Mouse (Mus musculus): Measurements from ENCODE around the gene Arhgef5. TPM values are rescaled to one million over a fixed set of nuclear protein-coding genes. Genes with fewer than 3 reads are reported as not detected.

Gene Arhgef5
- polyA plus RNA-seq, 1 experiment from 2014 or later: 9.8 TPM

DNA sequence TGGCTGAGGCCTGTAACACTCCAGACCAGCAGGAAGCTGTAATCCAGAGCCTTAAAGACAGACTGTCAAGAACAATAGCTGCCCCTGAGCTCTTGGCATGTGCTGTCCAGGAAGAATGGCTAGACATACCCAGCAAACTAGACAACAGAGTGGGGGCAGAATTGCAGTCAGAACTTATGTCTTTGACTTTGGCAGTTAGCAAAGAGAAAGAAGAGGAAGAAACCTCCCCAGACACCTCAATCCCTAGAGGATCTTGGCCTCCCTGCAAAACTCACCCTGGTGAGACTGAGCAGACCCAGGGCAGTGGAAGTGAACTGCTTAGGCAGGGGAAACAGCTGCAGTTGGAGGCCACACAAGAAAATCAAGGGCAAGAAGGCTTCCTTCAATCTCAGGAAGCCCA is 7.2 kb downstream of the Arhgef5 start:
- no peaks in the 10 kb centered on the region for H3K4me1 ChIP-seq (ENCODE audit: control insufficient read depth, insufficient read depth, low read length)
- H3K9ac ChIP-seq (ENCODE audit: low read depth, low read length): no peak overlapping the region
- no peaks in the 10 kb centered on the region for H3K9me3 ChIP-seq (ENCODE audit: control insufficient read depth, low read length)
- no peak overlapping the region for H3K4me3 ChIP-seq (ENCODE audit: low read depth, low read length)
- H3K27ac ChIP-seq (replicated peaks; ENCODE audit: low read depth, low read length): no peak overlapping the region
- H3K4me2 ChIP-seq (ENCODE audit: low read depth, low read length): no peak overlapping the region
- DNase-seq (ENCODE audit: low spot score): peak; percentile 5
- 0 out of 2 replicates have a peak, but pooled peaks cover 5% of the 10 kb centered on the region for H3K36me3 ChIP-seq (ENCODE audit: control insufficient read depth, insufficient read depth, low read length)
- ATAC-seq (ENCODE audit: low read depth): no peak
- H3K27me3 ChIP-seq (replicated peaks; ENCODE audit: control insufficient read depth, insufficient read depth, low read length): no peaks in the 10 kb centered on the region

DNA sequence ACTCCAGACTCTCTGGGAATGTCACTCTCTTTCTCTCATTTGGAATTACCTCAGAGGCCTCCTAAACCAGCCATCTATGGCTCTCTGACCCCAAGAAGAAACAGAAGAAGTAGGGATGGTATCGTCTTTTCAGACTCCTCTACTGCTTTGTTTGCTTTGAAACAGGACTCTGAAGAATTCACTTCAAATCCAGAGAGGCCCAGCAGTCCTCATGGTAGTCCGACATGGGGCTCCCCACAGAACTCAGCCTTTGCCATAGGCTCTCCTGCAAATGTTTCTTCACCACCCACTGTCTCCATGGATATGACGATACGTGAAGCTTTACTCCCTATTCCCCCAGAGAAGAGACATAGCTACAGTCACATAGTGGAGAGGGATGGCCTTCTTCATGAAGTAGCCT is 8.7 kb downstream of the Arhgef5 start:
- Histone ChIP-seq H3K9me3 (ENCODE audit: control insufficient read depth, low read length) (no peaks in the 10 kb centered on the region), H3K4me2 (ENCODE audit: low read depth, low read length) (no peak overlapping the region), H3K4me1 (ENCODE audit: control insufficient read depth, insufficient read depth, low read length) (no peaks in the 10 kb centered on the region), H3K4me3 (ENCODE audit: low read depth, low read length) (no peak overlapping the region), H3K27ac (replicated peaks; ENCODE audit: low read depth, low read length) (no peak overlapping the region), H3K36me3 (ENCODE audit: control insufficient read depth, insufficient read depth, low read length) (0 out of 2 replicates have a peak, but pooled peaks cover 5% of the 10 kb centered on the region), H3K27me3 (replicated peaks; ENCODE audit: control insufficient read depth, insufficient read depth, low read length) (no peaks in the 10 kb centered on the region), H3K9ac (ENCODE audit: low read depth, low read length) (no peak overlapping the region)
- DNase-seq (ENCODE audit: low spot score) (no peak), ATAC-seq (ENCODE audit: low read depth) (no peak)
- 79% methylated on average over 4 of the region's 4 CpGs for WGBS

DNA sequence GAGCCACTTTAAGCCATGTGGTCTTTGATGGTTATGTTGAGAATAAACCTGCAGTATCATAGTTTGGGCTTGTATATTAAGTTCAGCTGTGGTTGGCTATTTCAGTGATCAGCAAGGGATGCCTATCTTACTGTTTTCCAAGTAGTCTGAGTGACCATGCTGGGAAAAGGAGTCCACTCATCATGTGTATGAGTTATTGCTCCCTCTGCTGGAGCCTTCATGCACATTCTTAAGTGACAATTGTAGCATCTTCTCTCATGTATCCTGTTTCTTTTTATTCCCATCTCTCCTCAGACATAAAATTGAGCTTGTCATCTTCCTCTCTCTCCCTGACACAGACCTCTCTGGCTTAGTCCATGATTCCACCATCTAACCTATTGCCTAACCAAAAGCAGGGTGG is 12.9 kb downstream of the Arhgef5 start:
- Histone ChIP-seq H3K36me3 (ENCODE audit: control insufficient read depth, insufficient read depth, low read length) (0 out of 2 replicates have a peak, but pooled peaks cover 13% of the 10 kb centered on the region), H3K4me3 (ENCODE audit: low read depth, low read length) (no peak overlapping the region)
- ATAC-seq (ENCODE audit: low read depth): no peak

DNA sequence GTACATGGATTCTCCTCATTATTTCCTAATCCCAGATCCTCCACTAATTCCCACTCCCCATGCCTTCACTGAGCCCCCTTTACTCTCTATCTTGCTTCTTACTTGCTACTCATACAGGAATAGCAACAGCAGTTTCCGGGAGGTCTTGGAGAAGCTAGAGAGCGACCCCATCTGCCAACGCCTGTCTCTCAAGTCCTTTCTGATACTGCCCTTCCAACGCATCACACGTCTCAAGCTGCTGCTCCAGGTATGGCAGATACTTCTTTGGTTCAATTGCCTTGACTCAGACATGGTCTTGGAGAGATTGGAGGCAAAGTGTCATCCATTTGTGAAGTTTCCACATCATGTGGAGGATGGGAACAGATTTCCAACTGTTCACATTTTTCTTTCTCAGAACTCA is 15.1 kb downstream of the Arhgef5 start:
- DNase-seq (ENCODE audit: low spot score) (no peak), ATAC-seq (ENCODE audit: low read depth) (no peak)
- Histone ChIP-seq H3K4me3 (ENCODE audit: low read depth, low read length) (no peak overlapping the region), H3K9ac (ENCODE audit: low read depth, low read length) (no peak overlapping the region), H3K27me3 (replicated peaks; ENCODE audit: control insufficient read depth, insufficient read depth, low read length) (no peaks in the 10 kb centered on the region), H3K36me3 (ENCODE audit: control insufficient read depth, insufficient read depth, low read length) (peaks cover 18% of the 10 kb centered on the region; the same call in 1 of the 2 replicates), H3K4me1 (ENCODE audit: control insufficient read depth, insufficient read depth, low read length) (no peaks in the 10 kb centered on the region), H3K4me2 (ENCODE audit: low read depth, low read length) (no peak overlapping the region), H3K27ac (replicated peaks; ENCODE audit: low read depth, low read length) (no peak overlapping the region), H3K9me3 (ENCODE audit: control insufficient read depth, low read length) (no peaks in the 10 kb centered on the region)
- WGBS: 91% methylated on average over 5 of the region's 5 CpGs

More for the DNA sequence above, 12.9 kb downstream of the Arhgef5 start:
- Histone ChIP-seq H3K27me3 (replicated peaks; ENCODE audit: control insufficient read depth, insufficient read depth, low read length) (no peaks in the 10 kb centered on the region), H3K9ac (ENCODE audit: low read depth, low read length) (no peak overlapping the region), H3K4me2 (ENCODE audit: low read depth, low read length) (no peak overlapping the region), H3K27ac (replicated peaks; ENCODE audit: low read depth, low read length) (no peak overlapping the region), H3K4me1 (ENCODE audit: control insufficient read depth, insufficient read depth, low read length) (no peaks in the 10 kb centered on the region), H3K9me3 (ENCODE audit: control insufficient read depth, low read length) (no peaks in the 10 kb centered on the region)
- peak; percentile 23 for DNase-seq (ENCODE audit: low spot score)

DNA sequence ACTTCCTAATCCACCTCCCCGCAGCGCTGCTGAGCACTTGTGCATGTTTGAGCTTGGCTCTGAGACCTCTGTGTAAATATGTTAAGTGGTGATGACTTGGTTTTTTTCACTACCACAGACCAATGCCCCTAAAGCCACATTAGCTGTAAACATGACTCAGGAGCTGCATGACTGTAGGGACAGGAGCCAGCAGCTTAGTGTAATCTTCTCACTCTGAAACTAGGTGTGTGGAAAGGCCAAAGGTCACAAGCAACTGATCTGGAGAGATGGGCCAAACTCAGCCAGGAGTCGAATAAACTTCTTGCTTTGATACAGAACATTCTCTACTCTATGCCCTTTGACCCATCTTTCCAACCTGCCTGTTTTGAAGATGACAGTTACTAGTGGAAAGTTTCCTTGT is 26.7 kb downstream of the Arhgef5 start:
- no peak overlapping the region for H3K4me3 ChIP-seq (ENCODE audit: low read depth, low read length)
- H3K27me3 ChIP-seq (replicated peaks; ENCODE audit: control insufficient read depth, insufficient read depth, low read length): no peaks in the 10 kb centered on the region
- H3K27ac ChIP-seq (replicated peaks; ENCODE audit: low read depth, low read length): no peak overlapping the region
- WGBS: 62% methylated on average over 3 of the region's 3 CpGs
- DNase-seq (ENCODE audit: low spot score) (no peak), ATAC-seq (ENCODE audit: low read depth) (peak; percentile 41; the same call in 1 of the 2 replicates)
- no peaks in the 10 kb centered on the region for H3K4me1 ChIP-seq (ENCODE audit: control insufficient read depth, insufficient read depth, low read length)
- no peak overlapping the region for H3K9ac ChIP-seq (ENCODE audit: low read depth, low read length)
- H3K9me3 ChIP-seq (ENCODE audit: control insufficient read depth, low read length): no peaks in the 10 kb centered on the region
- peaks cover 17% of the 10 kb centered on the region; the same call in 1 of the 2 replicates for H3K36me3 ChIP-seq (ENCODE audit: control insufficient read depth, insufficient read depth, low read length)
- no peak overlapping the region for H3K4me2 ChIP-seq (ENCODE audit: low read depth, low read length)

DNA sequence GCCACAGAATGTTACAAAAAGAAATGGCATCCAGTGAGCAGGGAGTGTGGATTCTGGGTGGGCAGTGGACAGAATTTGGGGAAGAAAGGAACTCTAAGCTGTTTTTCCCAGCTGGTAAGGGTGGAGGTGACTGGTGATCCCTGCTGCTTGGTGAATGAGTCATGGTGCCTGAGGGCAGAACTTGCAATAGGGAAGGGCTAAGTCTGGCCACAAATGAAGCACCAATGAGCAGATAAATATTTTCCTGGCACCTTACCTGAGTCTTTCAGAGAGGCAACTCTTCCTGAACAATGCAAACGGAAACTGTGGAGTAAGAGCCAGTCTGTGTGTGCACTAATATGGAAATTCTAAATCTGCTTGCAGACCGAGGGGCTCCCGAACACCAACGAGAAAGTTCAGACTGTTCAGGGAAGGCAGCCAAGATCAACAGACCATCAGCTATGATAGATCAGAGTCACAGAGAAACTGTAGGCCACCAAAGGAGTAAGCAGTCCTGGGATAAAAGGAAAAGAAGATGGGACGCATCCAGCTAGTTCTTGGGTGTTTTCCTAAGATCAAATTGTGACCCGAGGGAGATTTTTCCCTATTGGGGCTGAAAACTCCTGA is 27.2 kb downstream of the Arhgef5 start:
- H3K9ac ChIP-seq (ENCODE audit: low read depth, low read length): no peak overlapping the region
- no peak overlapping the region for H3K4me2 ChIP-seq (ENCODE audit: low read depth, low read length)
- H3K9me3 ChIP-seq (ENCODE audit: control insufficient read depth, low read length): no peaks in the 10 kb centered on the region
- H3K4me3 ChIP-seq (ENCODE audit: low read depth, low read length): no peak overlapping the region
- 56% methylated on average over 6 of the region's 6 CpGs for whole genome bisulfite sequencing
- no peak overlapping the region for H3K27ac ChIP-seq (replicated peaks; ENCODE audit: low read depth, low read length)
- DNase-seq (ENCODE audit: low spot score): peak; percentile 46
- no peak for ATAC-seq (ENCODE audit: low read depth)
- no peaks in the 10 kb centered on the region for H3K4me1 ChIP-seq (ENCODE audit: control insufficient read depth, insufficient read depth, low read length)
- H3K27me3 ChIP-seq (replicated peaks; ENCODE audit: control insufficient read depth, insufficient read depth, low read length): no peaks in the 10 kb centered on the region
- peaks cover 13% of the 10 kb centered on the region; the same call in 1 of the 2 replicates for H3K36me3 ChIP-seq (ENCODE audit: control insufficient read depth, insufficient read depth, low read length)

DNA sequence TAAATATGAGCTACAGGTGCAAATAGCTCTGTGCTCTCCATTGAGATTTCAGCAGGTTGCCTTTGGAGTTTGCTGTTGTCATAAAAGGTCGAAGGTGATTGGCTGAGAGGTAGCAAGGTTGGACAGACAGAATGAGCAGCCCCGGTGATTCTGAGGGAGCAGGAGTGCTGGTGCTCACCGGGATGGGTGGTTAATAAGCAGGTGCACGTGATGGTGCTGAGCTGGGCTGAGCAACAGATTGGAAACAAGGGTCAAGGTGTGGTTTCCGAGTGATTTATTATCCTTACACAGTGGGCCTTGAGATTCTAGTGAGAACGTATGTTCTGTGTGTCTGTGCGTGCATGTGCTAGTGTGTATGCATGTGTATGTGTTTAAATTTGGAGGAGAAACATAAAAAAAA is 27.8 kb downstream of the Arhgef5 start:
- no peak overlapping the region for H3K9ac ChIP-seq (ENCODE audit: low read depth, low read length)
- no peak overlapping the region for H3K4me2 ChIP-seq (ENCODE audit: low read depth, low read length)
- H3K36me3 ChIP-seq (ENCODE audit: control insufficient read depth, insufficient read depth, low read length): peaks cover 9% of the 10 kb centered on the region; the same call in 1 of the 2 replicates
- no peaks in the 10 kb centered on the region for H3K9me3 ChIP-seq (ENCODE audit: control insufficient read depth, low read length)
- 67% methylated on average over 7 of the region's 7 CpGs for WGBS
- no peaks in the 10 kb centered on the region for H3K4me1 ChIP-seq (ENCODE audit: control insufficient read depth, insufficient read depth, low read length)
- no peaks in the 10 kb centered on the region for H3K27me3 ChIP-seq (replicated peaks; ENCODE audit: control insufficient read depth, insufficient read depth, low read length)
- DNase-seq (ENCODE audit: low spot score) (no peak), ATAC-seq (ENCODE audit: low read depth) (peak; percentile 41; the same call in 1 of the 2 replicates)
- H3K4me3 ChIP-seq (ENCODE audit: low read depth, low read length): no peak overlapping the region
- no peak overlapping the region for H3K27ac ChIP-seq (replicated peaks; ENCODE audit: low read depth, low read length)

DNA sequence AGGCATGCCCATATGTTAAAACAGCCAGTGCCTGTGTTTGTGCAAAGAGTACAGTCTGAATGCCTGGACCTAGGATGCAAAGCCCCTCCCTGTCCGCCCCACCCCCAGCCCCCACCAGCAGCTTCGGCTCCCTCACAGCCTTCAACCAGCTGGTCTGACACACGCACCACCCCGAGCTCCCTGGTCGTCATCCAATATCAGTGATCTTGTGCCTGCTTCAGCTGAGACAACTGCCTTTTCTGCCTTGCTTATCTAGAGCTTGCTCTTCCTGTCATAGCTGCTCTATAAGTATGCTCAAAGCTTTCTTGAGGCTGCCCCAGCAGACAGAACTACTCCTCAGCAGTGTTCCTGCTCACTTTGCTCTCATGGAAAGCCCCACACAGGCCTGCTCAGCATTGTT is 30.5 kb downstream of the Arhgef5 start:
- DNase-seq (ENCODE audit: low spot score): peak; percentile 24
- ATAC-seq (ENCODE audit: low read depth): no peak

DNA sequence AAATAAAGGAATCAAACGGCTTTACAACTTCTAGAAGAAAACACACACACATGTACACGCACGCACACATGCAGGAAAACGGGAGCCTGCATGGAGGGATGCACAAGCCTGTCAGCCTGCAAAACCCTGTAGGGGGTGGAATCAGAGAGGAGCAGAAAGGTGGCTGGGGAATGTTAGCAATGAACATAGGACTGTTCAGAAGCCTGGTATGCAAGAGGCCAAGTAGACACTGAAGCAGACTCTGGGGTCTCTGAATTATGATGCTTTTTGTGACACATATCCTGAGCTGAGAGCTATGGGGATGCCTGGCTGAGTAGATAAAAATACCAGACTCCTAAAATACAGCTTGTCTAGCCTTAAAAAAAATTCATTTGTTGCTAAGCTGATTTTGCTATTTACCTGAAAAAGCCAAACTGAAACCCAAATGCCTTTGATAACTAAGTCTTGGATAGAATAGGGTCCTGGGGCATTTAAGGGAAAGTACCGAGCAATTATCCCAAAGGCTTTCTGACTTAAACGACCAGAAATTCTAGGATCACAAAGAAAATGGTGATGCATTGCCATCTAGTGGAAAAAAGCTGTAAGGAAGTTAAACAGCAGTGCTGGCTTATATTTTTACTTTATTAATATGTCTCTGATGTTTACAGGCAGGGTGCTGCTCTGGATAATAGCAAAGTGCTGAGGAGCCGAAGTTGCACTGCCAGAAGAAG is 31.6 kb downstream of the Arhgef5 start:
- WGBS: 35% methylated on average over 7 of the region's 7 CpGs
- Histone ChIP-seq H3K27ac (replicated peaks; ENCODE audit: low read depth, low read length) (no peak overlapping the region), H3K9ac (ENCODE audit: low read depth, low read length) (no peak overlapping the region), H3K4me3 (ENCODE audit: low read depth, low read length) (no peak overlapping the region), H3K4me2 (ENCODE audit: low read depth, low read length) (no peak overlapping the region), H3K36me3 (ENCODE audit: control insufficient read depth, insufficient read depth, low read length) (no peaks in the 10 kb centered on the region), H3K9me3 (ENCODE audit: control insufficient read depth, low read length) (no peaks in the 10 kb centered on the region), H3K4me1 (ENCODE audit: control insufficient read depth, insufficient read depth, low read length) (no peaks in the 10 kb centered on the region), H3K27me3 (replicated peaks; ENCODE audit: control insufficient read depth, insufficient read depth, low read length) (no peaks in the 10 kb centered on the region)
- DNase-seq (ENCODE audit: low spot score) (peak; percentile 65), ATAC-seq (ENCODE audit: low read depth) (peak; percentile 54)

More for the DNA sequence above, 30.5 kb downstream of the Arhgef5 start:
- no peaks in the 10 kb centered on the region for H3K9me3 ChIP-seq (ENCODE audit: control insufficient read depth, low read length)
- H3K9ac ChIP-seq (ENCODE audit: low read depth, low read length): no peak overlapping the region
- no peaks in the 10 kb centered on the region for H3K4me1 ChIP-seq (ENCODE audit: control insufficient read depth, insufficient read depth, low read length)
- no peak overlapping the region for H3K4me3 ChIP-seq (ENCODE audit: low read depth, low read length)
- H3K36me3 ChIP-seq (ENCODE audit: control insufficient read depth, insufficient read depth, low read length): no peaks in the 10 kb centered on the region
- WGBS: 29% methylated on average over 5 of the region's 5 CpGs
- H3K27ac ChIP-seq (replicated peaks; ENCODE audit: low read depth, low read length): no peak overlapping the region
- no peaks in the 10 kb centered on the region for H3K27me3 ChIP-seq (replicated peaks; ENCODE audit: control insufficient read depth, insufficient read depth, low read length)
- H3K4me2 ChIP-seq (ENCODE audit: low read depth, low read length): no peak overlapping the region
